Mouse (Mus musculus): Measurements from ENCODE around the gene Ccdc82. TPM values are rescaled to one million over a fixed set of nuclear protein-coding genes. Genes with fewer than 3 reads are reported as not detected.

The Ccdc82 gene
- 44.8 to 53.2 TPM (median 50.1 TPM) in 4 replicates for total RNA-seq (2023; ENCODE audit: inconsistent age)

DNA sequence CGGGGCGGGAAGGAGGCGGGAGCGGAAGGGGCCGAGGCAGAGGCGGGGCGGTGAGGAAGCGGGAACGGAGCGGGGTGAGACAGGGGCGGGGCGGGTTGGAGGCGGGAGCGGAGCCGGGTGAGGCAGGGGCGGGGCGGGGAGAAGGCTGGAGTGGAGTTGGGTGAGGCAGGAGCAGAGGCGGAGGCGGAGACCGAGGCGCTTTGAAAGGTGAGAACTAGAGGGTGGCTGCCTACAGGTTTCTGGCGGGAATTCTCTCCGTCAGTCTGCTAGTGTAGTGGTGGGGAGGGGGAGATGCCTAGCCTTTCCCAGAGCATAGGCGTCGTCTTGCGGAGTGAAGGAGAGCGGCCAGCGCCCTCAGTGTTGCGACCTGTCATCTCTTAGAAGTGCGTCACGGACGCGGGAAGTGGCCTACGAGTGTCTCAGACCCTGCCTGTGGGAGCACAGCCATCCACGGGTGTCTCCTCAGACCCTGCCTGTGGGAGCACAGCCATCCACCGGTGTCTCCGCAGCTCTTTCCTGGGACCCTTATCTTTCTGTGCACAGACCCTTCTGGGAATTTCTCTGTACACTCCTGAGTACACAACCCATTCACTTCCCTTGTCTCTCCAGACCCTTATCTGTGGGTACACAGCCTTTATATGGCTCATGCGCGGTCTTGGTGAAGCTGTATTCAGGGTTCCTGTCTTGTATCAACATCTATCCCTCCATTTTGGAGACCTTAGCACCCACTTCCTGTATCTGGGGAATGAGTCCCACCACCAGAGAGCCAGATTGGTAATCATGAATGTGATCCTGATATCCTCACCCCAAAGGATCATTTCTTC lies at the start of gene Ccdc82:
Gene Ccdc82, plus strand, starts transcription at position 141 of the 824 bp plus-strand sequence.

DNA sequence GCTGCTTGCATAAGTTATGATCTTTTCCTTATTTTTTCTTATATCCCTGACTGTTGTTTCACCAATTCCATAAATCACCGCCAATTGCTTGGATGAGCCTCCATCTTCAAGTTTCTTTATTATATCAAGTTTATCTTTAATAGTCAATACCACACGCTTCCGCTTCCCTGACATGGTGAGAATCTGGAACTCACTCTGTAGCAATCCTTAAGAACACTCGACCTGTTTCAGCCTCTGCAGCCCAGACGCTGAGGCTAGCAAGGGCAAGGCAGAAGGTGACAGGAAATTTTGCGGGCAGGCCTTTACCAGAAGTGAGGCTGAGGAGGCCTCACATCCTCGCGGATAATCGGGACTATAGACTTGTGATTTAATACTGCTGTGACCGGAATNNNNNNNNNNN lies 1.3 kb upstream of the Ccdc82 start, which contains the start of gene Jrkl:
Gene Jrkl, minus strand, starts transcription at position 349 of the 400 bp plus-strand sequence.

DNA sequence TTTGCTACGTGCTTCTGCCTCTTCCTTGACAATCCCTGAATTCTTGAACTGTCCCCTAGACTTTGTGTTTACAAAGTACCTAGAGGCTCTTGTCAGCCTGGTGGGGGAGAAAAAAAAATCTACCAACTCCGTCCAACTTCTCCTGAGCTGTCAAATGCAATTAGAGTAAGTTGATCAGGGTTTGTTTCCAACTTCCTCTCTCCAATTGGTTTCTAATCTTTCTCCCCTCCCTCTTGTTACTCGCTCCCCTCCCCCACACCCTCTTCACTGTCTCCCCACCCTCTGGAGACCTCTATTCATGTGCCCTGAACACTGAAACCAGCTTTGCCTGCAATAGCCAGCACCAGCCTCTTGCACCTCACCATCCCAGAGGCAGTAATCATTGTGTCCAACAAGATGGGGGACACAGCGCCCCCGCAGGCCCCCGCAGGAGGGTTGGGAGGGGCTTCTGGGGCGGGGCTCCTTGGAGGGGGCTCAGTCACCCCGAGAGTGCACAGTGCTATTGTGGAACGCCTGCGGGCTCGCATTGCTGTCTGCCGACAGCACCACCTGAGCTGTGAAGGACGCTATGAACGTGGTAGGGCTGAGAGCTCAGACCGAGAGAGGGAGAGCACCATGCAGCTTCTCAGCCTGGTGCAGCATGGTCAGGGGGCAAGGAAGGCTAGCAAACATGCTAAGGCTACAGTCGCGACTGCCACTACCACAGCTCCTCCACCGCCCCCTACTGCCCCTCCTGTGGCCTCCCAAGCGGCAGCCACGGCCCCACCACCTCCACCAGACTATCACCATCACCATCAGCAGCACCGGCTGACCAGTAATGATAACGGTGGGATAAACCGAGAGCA lies 51.1 kb downstream of the Ccdc82 start, which contains the start of gene Maml2:
Gene Maml2, plus strand, starts transcription at position 290 of the 845 bp plus-strand sequence.

Other genes with a start within 250 kb of the Ccdc82 start
- 9.9 to 11.5 TPM (median 11.2 TPM) in 4 replicates for gene Jrkl, start 1.1 kb upstream of the Ccdc82 start, total RNA-seq (2023; ENCODE audit: inconsistent age)
- 25.5 to 30.7 TPM (median 28.7 TPM) in 4 replicates for gene Maml2, start 51.0 kb downstream of the Ccdc82 start, total RNA-seq (2023; ENCODE audit: inconsistent age)
- not detected in 4 replicates for gene Gm17571, start 199.8 kb downstream of the Ccdc82 start, total RNA-seq (2023; ENCODE audit: inconsistent age)